Mouse (Mus musculus): ENCODE results near the gene Apba2. TPM values are rescaled to one million over a fixed set of nuclear protein-coding genes. Genes with fewer than 3 reads are reported as not detected.

Gene Apba2
- total and polyA plus RNA-seq, 2 experiments from 2014 or later = 0.42 TPM; not detected in 1

DNA sequence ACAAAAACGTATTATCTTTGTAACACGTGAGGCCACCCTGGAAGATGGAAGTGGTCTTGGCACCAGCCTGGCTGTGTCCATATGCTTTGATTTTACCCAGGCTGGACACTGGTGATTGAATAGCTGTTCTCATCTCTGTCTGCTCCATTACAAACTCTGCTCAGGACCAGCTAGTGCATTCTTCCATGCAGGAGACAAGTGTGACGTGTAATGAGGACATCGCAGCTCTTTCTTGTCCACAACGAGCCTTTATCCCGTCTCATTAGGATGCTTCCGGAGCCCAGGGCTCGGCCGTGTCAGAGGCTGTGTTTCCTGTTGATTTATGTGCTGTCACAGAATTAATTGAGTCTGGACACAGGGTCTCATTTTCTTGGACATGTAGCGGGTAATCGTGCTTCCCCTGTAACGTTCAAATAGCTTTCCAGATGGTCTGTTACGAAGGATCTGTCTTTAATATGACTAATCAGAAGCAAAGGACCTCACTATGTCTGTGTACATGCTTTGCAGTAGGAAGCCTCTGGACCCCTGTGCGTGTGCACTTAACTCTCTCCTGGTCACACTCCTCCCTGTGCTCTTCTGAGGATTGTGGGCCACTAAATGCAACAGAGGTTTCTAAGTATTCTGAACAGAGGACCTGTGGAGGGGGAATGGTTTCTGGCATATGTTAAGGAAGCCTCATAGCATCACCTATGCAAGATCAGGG is 186.8 kb downstream of the Apba2 start:
- WGBS = 75% methylated on average over 14 of the region's 14 CpGs
- no peaks in the 10 kb centered on the region for H3K27me3 ChIP-seq (ENCODE audit: control insufficient read depth, insufficient read depth, low read length)
- DNase-seq (ENCODE audit: low spot score) = no peak
- H3K36me3 ChIP-seq (replicated peaks; ENCODE audit: control insufficient read depth, insufficient read depth, low read length) = no peaks in the 10 kb centered on the region
- H3K9ac ChIP-seq (replicated peaks; ENCODE audit: low read depth, low read length) = no peak overlapping the region
- no peak for ATAC-seq (ENCODE audit: insufficient read depth, low read depth)
- H3K4me2 ChIP-seq (ENCODE audit: low read depth, low read length) = no peak overlapping the region
- H3K9me3 ChIP-seq (replicated peaks; ENCODE audit: control insufficient read depth, low read length) = no peaks in the 10 kb centered on the region
- TF ChIP-seq EP300 (IDR thresholded peaks at IDR 0.05; ENCODE audit: low read depth) (no peak), CTCF (IDR thresholded peaks at IDR 0.05; ENCODE audit: low read depth) (no peak)
- no peak overlapping the region for H3K4me3 ChIP-seq (ENCODE audit: low read depth, low read length)
- no peaks in the 10 kb centered on the region for H3K4me1 ChIP-seq (ENCODE audit: control insufficient read depth, insufficient read depth)
- H3K27ac ChIP-seq (ENCODE audit: low read depth) = no peak overlapping the region

DNA sequence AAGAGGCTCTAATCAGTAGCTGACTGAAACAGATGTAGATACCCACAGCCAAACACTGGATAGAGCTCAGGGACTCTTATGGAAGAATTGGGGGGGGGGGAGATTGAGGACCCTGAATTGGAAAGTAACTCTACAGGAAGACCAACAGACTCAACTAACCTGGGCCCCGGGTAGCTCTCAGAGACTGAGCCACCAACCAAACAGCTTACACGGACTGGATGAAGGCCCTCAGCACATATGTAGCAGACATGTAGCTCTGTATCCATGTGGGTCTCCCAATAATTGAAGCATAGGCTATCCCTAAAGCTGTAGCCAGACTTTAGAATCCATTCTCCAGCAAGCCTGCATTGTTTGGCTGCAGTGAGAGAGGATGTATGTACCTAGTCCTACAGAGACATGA is 190.3 kb downstream of the Apba2 start:
- Histone ChIP-seq H3K9ac (replicated peaks; ENCODE audit: low read depth, low read length) (no peak overlapping the region), H3K4me3 (ENCODE audit: low read depth, low read length) (no peak overlapping the region), H3K4me2 (ENCODE audit: low read depth, low read length) (no peak overlapping the region), H3K36me3 (replicated peaks; ENCODE audit: control insufficient read depth, insufficient read depth, low read length) (no peaks in the 10 kb centered on the region), H3K27me3 (ENCODE audit: control insufficient read depth, insufficient read depth, low read length) (no peaks in the 10 kb centered on the region), H3K27ac (ENCODE audit: low read depth) (no peak overlapping the region), H3K9me3 (replicated peaks; ENCODE audit: control insufficient read depth, low read length) (no peaks in the 10 kb centered on the region), H3K4me1 (ENCODE audit: control insufficient read depth, insufficient read depth) (no peaks in the 10 kb centered on the region)
- WGBS = 81% methylated on average over 2 of the region's 2 CpGs
- DNase-seq (ENCODE audit: low spot score) (no peak), ATAC-seq (ENCODE audit: insufficient read depth, low read depth) (no peak)
- no peak for TF ChIP-seq CTCF (IDR thresholded peaks at IDR 0.05; ENCODE audit: low read depth)
- no peak for TF ChIP-seq EP300 (IDR thresholded peaks at IDR 0.05; ENCODE audit: low read depth)

DNA sequence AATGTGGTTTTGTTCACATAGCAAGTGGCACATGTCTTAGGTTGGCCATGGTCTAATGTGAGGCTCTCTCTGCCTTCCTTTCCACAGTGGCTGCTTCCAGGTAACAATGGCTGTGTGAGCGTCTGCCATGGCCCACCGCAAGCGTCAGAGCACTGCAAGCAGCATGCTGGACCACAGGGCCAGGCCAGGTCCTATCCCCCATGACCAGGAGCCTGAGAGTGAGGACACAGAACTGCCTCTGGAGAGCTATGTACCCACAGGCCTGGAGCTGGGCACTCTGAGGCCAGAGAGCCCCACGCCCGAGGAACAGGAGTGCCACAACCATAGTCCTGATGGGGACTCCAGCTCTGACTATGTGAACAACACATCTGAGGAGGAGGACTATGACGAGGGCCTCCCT is 193.4 kb downstream of the Apba2 start:
- WGBS = 82% methylated on average over 6 of the region's 6 CpGs
- no peaks in the 10 kb centered on the region for H3K4me1 ChIP-seq (ENCODE audit: control insufficient read depth, insufficient read depth)

DNA sequence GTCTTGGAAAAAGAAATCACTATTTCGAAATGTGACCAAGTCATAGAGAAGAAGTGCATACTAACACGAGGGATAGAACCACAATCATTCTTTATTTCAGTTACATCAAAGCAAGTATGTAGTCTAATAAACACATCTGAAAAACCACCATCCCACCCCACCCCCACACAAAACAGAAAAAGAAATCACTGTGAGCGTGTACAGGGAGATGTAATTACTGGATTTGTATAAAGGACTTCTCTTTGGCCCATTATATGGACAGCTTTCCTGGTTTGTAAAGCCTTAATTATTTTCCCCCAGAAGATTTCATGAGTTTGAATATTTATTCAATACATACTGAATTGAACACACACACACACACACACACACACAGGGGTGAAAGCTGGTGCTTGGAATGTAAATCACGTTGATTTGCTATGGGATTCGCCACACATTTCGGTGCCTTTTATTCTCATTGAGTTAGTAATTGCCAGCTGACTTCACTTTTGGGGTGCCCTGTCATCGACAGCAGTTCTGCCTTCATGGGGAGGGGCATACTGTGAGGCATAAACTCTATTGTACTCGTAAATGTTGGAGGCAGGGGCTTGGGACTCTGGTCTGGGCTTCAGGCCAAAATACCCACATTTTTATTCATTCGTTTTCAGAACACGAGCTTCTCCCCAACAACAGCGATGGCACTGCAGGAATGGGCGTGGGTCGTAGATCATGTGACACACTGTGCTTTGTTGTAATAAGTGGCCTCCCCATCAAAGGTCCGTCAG is 195.2 kb downstream of the Apba2 start:
- no peak overlapping the region for H3K9ac ChIP-seq (replicated peaks; ENCODE audit: low read depth, low read length)
- no peak for DNase-seq (ENCODE audit: low spot score)
- no peaks in the 10 kb centered on the region for H3K36me3 ChIP-seq (replicated peaks; ENCODE audit: control insufficient read depth, insufficient read depth, low read length)
- 70% methylated on average over 14 of the region's 14 CpGs for WGBS
- H3K4me2 ChIP-seq (ENCODE audit: low read depth, low read length) = no peak overlapping the region
- TF ChIP-seq EP300 (IDR thresholded peaks at IDR 0.05; ENCODE audit: low read depth) (no peak), CTCF (IDR thresholded peaks at IDR 0.05; ENCODE audit: low read depth) (no peak)
- H3K9me3 ChIP-seq (replicated peaks; ENCODE audit: control insufficient read depth, low read length) = no peaks in the 10 kb centered on the region
- H3K4me3 ChIP-seq (ENCODE audit: low read depth, low read length) = no peak overlapping the region
- H3K27me3 ChIP-seq (ENCODE audit: control insufficient read depth, insufficient read depth, low read length) = no peaks in the 10 kb centered on the region
- no peak overlapping the region for H3K27ac ChIP-seq (ENCODE audit: low read depth)
- H3K4me1 ChIP-seq (ENCODE audit: control insufficient read depth, insufficient read depth) = no peaks in the 10 kb centered on the region
- no peak for ATAC-seq (ENCODE audit: insufficient read depth, low read depth)

More for the DNA sequence above, 193.4 kb downstream of the Apba2 start:
- no peak for ATAC-seq (ENCODE audit: insufficient read depth, low read depth)
- H3K4me2 ChIP-seq (ENCODE audit: low read depth, low read length) = no peak overlapping the region
- no peaks in the 10 kb centered on the region for H3K27me3 ChIP-seq (ENCODE audit: control insufficient read depth, insufficient read depth, low read length)
- H3K4me3 ChIP-seq (ENCODE audit: low read depth, low read length) = no peak overlapping the region
- no peaks in the 10 kb centered on the region for H3K36me3 ChIP-seq (replicated peaks; ENCODE audit: control insufficient read depth, insufficient read depth, low read length)
- H3K27ac ChIP-seq (ENCODE audit: low read depth) = no peak overlapping the region
- DNase-seq (ENCODE audit: low spot score) = no peak
- no peak for TF ChIP-seq CTCF (IDR thresholded peaks at IDR 0.05; ENCODE audit: low read depth)
- no peak overlapping the region for H3K9ac ChIP-seq (replicated peaks; ENCODE audit: low read depth, low read length)
- H3K9me3 ChIP-seq (replicated peaks; ENCODE audit: control insufficient read depth, low read length) = no peaks in the 10 kb centered on the region

DNA sequence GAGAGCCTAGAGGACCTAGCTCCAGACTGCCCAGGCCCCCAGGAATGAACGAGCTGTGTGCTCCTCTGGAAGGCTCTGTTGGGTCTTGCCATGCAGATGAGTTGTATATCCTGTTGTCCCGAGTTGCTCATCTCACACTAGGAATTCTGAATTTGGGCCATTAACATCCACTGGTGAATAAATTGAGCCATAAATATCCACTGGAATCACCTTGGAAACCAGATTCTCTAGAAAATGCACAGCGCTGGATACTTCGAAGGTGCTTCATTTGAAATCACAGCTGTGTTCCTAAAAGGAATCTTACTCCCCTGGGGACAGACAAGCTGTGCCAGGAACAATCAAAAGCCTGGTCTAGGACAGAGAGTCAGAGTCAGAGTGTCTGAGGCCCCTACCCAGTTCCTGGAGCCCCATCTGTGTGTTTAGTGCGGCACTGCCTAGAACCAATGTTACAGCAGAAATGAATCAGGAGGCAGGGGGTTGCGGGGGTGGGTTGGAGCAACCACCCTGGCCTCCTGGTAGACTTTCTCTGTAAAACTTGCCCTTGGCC is 196.4 kb downstream of the Apba2 start:
- Histone ChIP-seq H3K9me3 (replicated peaks; ENCODE audit: control insufficient read depth, low read length) (no peaks in the 10 kb centered on the region), H3K27me3 (ENCODE audit: control insufficient read depth, insufficient read depth, low read length) (no peaks in the 10 kb centered on the region), H3K36me3 (replicated peaks; ENCODE audit: control insufficient read depth, insufficient read depth, low read length) (no peaks in the 10 kb centered on the region), H3K9ac (replicated peaks; ENCODE audit: low read depth, low read length) (no peak overlapping the region), H3K4me2 (ENCODE audit: low read depth, low read length) (no peak overlapping the region), H3K4me1 (ENCODE audit: control insufficient read depth, insufficient read depth) (no peaks in the 10 kb centered on the region), H3K4me3 (ENCODE audit: low read depth, low read length) (no peak overlapping the region), H3K27ac (ENCODE audit: low read depth) (no peak overlapping the region)
- no peak for TF ChIP-seq CTCF (IDR thresholded peaks at IDR 0.05; ENCODE audit: low read depth)
- no peak for TF ChIP-seq EP300 (IDR thresholded peaks at IDR 0.05; ENCODE audit: low read depth)
- no peak for DNase-seq (ENCODE audit: low spot score)
- ATAC-seq (ENCODE audit: insufficient read depth, low read depth) = no peak
- 80% methylated on average over 6 of the region's 6 CpGs for WGBS

Data from heart, postnatal 0 days (tissue).